Mouse (Mus musculus) WW6 (cell line): ENCODE measurements at regions not wholly inside any gene's neighbourhood (a gene's known extent, or its start where the extent isn't known, plus 50 kb on each side); places are given as distances from the start of the nearest gene placed in this dataset.

Source experiments
- DNase-seq: peaks from one replicate; pipeline ENCODE4 v3.0.0-alpha.2; 2013; ENCODE audit warnings: low read depth, low spot score

- no peak for DNase-seq
Observed at GRCm38 (mm10) chr3:128723100-128723499, 476.6 kb upstream of the Pitx2 start.

- no peak for DNase-seq
Observed at GRCm38 (mm10) chr3:128720276-128720675, 479.4 kb upstream of the Pitx2 start.

- no peak for DNase-seq
Observed at GRCm38 (mm10) chr3:128719226-128719625, 480.5 kb upstream of the Pitx2 start.

GRCm38 (mm10) chr3:128707270-128707669 lies 492.4 kb upstream of the Pitx2 start:
- no peak for DNase-seq

- DNase-seq, result no peak
Observed at GRCm38 (mm10) chr3:128668468-128669127, 531.1 kb upstream of the Pitx2 start.

- DNase-seq, result no peak
Observed at GRCm38 (mm10) chr3:128665184-128665583, 534.5 kb upstream of the Pitx2 start.

GRCm38 (mm10) chr3:128636960-128637755 lies 562.5 kb upstream of the Pitx2 start:
- no peak for DNase-seq

- DNase-seq, result no peak
Observed at GRCm38 (mm10) chr3:128627696-128628095, 572.0 kb upstream of the Pitx2 start.

GRCm38 (mm10) chr3:128616675-128617074 lies 583.0 kb upstream of the Pitx2 start:
- no peak for DNase-seq

GRCm38 (mm10) chr3:128613657-128614056 lies 586.0 kb upstream of the Pitx2 start:
- DNase-seq, result no peak

- DNase-seq, result no peak
Observed at GRCm38 (mm10) chr3:128610731-128611130, 588.9 kb upstream of the Pitx2 start.

GRCm38 (mm10) chr3:128608694-128609093 lies 591.0 kb upstream of the Pitx2 start:
- no peak for DNase-seq

- DNase-seq, result no peak
Observed at GRCm38 (mm10) chr3:128575339-128576129, 624.1 kb upstream of the Pitx2 start.

- DNase-seq, result no peak
Observed at GRCm38 (mm10) chr3:128570551-128570950, 629.1 kb upstream of the Pitx2 start.

- DNase-seq, result no peak
Observed at GRCm38 (mm10) chr3:128565386-128565785, 634.3 kb upstream of the Pitx2 start.

GRCm38 (mm10) chr3:128546416-128547327 lies 650.5 kb upstream of the Fam241a start:
- DNase-seq, result no peak

GRCm38 (mm10) chr3:128525427-128525826 lies 629.3 kb upstream of the Fam241a start:
- DNase-seq, result no peak

- DNase-seq, result no peak
Observed at GRCm38 (mm10) chr3:128520671-128521103, 624.6 kb upstream of the Fam241a start.

- no peak for DNase-seq
Observed at GRCm38 (mm10) chr3:128519913-128520316, 623.8 kb upstream of the Fam241a start.

- no peak for DNase-seq
Observed at GRCm38 (mm10) chr3:128518806-128519205, 622.7 kb upstream of the Fam241a start.

- DNase-seq, result no peak
Observed at GRCm38 (mm10) chr3:128471111-128471510, 575.0 kb upstream of the Fam241a start.
